Mouse (Mus musculus): Measurements from ENCODE around the gene Sla2. TPM values are rescaled to one million over a fixed set of nuclear protein-coding genes. Genes with fewer than 3 reads are reported as not detected.
A peak's percentile ranks its signal among the peaks of the same experiment; 100 is the strongest.
"Not testable (repeated sequence)": the region's sequence is repeated elsewhere in the genome, so short reads cannot be mapped to it uniquely, and the experiment has no call there.

The Sla2 gene
- polyA plus RNA-seq, 1 experiment from 2014 or later: 1.5 TPM

DNA sequence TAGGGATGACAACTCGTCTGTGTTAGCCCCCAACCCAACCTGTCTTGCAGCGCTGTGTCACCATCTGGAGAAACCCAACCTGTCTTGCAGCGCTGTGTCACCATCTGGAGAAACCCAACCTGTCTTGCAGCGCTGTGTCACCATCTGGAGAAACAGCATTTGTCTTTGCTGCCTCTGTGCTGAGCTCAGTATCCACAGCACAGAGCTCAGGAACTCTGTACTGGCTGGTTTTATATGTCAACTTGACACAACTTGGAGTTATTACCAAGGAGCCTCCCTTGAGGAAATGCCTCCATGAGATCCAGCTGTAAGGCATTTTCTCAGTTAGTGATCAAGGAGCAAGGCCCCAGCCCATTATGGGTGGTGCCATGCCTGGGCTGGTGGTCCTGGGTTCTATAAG lies 38.1 kb upstream of the Sla2 start:
- not testable (repeated sequence) for ATAC-seq (ENCODE audit: low read depth); H3K36me3 ChIP-seq (ENCODE audit: control insufficient read depth, insufficient read depth); H3K27me3 ChIP-seq (ENCODE audit: control insufficient read depth, insufficient read depth, low read depth, low read length); H3K4me3 ChIP-seq (ENCODE audit: low read depth, low read length); H3K9me3 ChIP-seq (replicated peaks; ENCODE audit: control insufficient read depth, low read length); H3K9ac ChIP-seq (ENCODE audit: low read depth, low read length); H3K4me2 ChIP-seq (ENCODE audit: low read depth, low read length)
- peaks cover 47% of the 10 kb centered on the region for H3K4me1 ChIP-seq (ENCODE audit: control insufficient read depth, low read depth, low read length)
- peak overlapping the region; percentile 91 for H3K27ac ChIP-seq (ENCODE audit: low read length)
- 77% methylated on average over 4 of the region's 4 CpGs for WGBS (ENCODE audit: insufficient replicate concordance)

DNA sequence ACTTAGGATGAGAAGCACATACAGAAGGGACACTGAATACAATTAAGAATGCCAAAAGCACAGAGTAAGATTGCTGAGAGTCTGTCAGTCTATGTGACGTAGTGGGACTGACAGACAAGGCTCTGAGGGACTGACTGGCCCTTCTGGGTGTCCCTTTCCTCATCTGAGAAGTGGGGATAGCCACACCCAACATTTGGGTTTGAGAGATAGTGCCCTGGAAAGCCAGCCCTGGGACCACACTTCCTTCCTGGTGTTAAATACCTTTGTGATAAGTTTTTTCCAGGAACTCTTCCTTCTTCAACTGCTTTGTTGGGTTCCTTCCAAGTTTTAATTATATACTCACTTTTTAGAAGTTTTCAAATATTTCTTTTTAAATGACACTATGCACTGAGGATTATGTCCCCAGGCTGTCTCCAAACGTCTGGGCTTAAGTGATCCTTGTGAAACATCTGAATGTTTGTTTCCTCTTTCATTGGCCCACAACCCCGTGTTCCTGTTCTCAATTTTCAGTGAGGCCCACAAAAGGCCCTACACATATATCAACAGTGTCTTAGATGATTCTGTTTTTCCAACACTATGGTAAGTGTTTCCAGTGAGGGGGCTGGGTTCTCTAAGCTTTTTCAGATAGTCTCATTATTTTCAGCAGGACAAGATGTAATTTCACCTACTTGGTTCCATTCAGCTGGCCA lies 37.4 kb upstream of the Sla2 start:
- WGBS (ENCODE audit: insufficient replicate concordance): 13% methylated on average over 3 of the region's 3 CpGs
- Histone ChIP-seq H3K27ac (ENCODE audit: low read length) (peak overlapping the region; percentile 91), H3K27me3 (ENCODE audit: control insufficient read depth, insufficient read depth, low read depth, low read length) (no peaks in the 10 kb centered on the region), H3K36me3 (ENCODE audit: control insufficient read depth, insufficient read depth) (peaks cover 2% of the 10 kb centered on the region; the same call in 1 of the 2 replicates), H3K9me3 (replicated peaks; ENCODE audit: control insufficient read depth, low read length) (no peaks in the 10 kb centered on the region), H3K4me3 (ENCODE audit: low read depth, low read length) (no peak overlapping the region), H3K4me1 (ENCODE audit: control insufficient read depth, low read depth, low read length) (peaks cover 43% of the 10 kb centered on the region), H3K9ac (ENCODE audit: low read depth, low read length) (peak overlapping the region; percentile 41; the same call in 1 of the 2 replicates), H3K4me2 (ENCODE audit: low read depth, low read length) (peak overlapping the region; percentile 57)
- peak; percentile 99 for ATAC-seq (ENCODE audit: low read depth)

DNA sequence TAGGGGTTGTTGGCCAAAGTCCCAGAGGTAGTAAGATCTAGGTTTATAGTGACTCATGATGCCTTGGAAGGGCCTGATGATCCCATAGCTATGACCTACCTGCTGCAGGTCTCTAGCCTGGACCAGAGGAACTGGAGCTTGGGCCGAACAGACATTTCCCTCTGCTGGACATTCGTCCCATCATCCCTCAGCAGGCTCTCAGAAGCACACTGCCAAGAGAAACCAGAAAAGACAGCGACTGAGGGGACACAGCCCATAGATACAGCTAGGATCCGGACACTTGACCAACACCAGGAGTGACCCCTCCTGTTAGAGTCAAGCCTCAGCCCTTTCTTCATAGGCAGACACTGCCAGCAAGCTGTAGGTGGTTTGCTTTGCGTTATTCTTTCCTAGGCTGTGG lies 36.1 kb upstream of the Sla2 start:
- Histone ChIP-seq H3K9ac (ENCODE audit: low read depth, low read length) (peak overlapping the region; percentile 35), H3K36me3 (ENCODE audit: control insufficient read depth, insufficient read depth) (no peaks in the 10 kb centered on the region; the same call in 1 of the 2 replicates), H3K27me3 (ENCODE audit: control insufficient read depth, insufficient read depth, low read depth, low read length) (no peaks in the 10 kb centered on the region), H3K4me2 (ENCODE audit: low read depth, low read length) (no peak overlapping the region), H3K4me3 (ENCODE audit: low read depth, low read length) (no peak overlapping the region), H3K9me3 (replicated peaks; ENCODE audit: control insufficient read depth, low read length) (no peaks in the 10 kb centered on the region), H3K4me1 (ENCODE audit: control insufficient read depth, low read depth, low read length) (peaks cover 43% of the 10 kb centered on the region), H3K27ac (ENCODE audit: low read length) (peak overlapping the region; percentile 52)
- WGBS (ENCODE audit: insufficient replicate concordance): 72% methylated on average over 5 of the region's 5 CpGs
- no peak for ATAC-seq (ENCODE audit: low read depth)

DNA sequence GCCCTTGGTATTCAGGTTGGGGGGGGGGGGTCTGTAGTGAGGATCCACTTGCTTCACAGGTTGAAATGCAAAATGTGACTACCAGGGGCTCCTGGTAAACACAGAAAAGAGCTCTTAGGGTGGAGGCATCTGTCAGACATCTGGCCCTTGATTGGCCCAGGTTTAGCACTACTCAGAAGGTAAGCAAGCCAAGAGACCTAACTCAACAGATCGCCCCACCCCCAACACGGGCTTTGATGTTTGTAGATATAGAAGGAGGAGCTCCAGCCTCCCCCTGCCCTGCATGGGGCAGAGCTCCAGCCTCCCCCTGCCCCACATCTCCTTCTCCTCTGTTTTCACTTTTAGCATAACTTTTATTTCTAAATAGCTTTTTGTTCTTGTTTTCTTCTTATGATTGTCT lies 32.8 kb upstream of the Sla2 start:
- H3K9me3 ChIP-seq (replicated peaks; ENCODE audit: control insufficient read depth, low read length): no peaks in the 10 kb centered on the region
- no peaks in the 10 kb centered on the region for H3K27me3 ChIP-seq (ENCODE audit: control insufficient read depth, insufficient read depth, low read depth, low read length)
- H3K4me1 ChIP-seq (ENCODE audit: control insufficient read depth, low read depth, low read length): peaks cover 23% of the 10 kb centered on the region
- ATAC-seq (ENCODE audit: low read depth): no peak
- no peaks in the 10 kb centered on the region for H3K36me3 ChIP-seq (ENCODE audit: control insufficient read depth, insufficient read depth)
- no peak overlapping the region for H3K9ac ChIP-seq (ENCODE audit: low read depth, low read length)
- WGBS (ENCODE audit: insufficient replicate concordance): 39% methylated on average over 2 of the region's 2 CpGs
- no peak overlapping the region for H3K4me3 ChIP-seq (ENCODE audit: low read depth, low read length)
- H3K27ac ChIP-seq (ENCODE audit: low read length): no peak overlapping the region
- no peak overlapping the region for H3K4me2 ChIP-seq (ENCODE audit: low read depth, low read length)

DNA sequence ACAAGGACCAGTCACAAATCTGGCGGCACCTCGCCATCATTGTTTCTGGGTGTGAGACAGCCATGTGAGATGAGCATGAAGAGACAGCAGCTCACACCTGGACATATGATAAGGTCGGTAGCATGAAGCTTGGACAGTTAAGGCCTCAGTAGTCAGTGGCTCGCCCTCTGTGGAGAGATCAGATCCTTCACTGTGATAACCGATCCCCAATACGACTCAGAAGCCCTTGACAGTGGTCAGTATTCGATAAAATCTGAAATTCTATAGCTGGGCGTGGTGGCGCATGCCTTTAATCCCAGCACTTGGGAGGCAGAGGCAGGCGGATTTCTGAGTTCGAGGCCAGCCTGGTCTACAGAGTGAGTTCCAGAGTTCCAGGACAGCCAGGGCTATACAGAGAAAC lies 32.2 kb upstream of the Sla2 start:
- 58% methylated on average over 11 of the region's 11 CpGs for WGBS (ENCODE audit: insufficient replicate concordance)
- not testable (repeated sequence) for H3K36me3 ChIP-seq (ENCODE audit: control insufficient read depth, insufficient read depth); H3K4me3 ChIP-seq (ENCODE audit: low read depth, low read length); H3K4me2 ChIP-seq (ENCODE audit: low read depth, low read length); H3K9ac ChIP-seq (ENCODE audit: low read depth, low read length); H3K9me3 ChIP-seq (replicated peaks; ENCODE audit: control insufficient read depth, low read length); H3K27me3 ChIP-seq (ENCODE audit: control insufficient read depth, insufficient read depth, low read depth, low read length); H3K27ac ChIP-seq (ENCODE audit: low read length); ATAC-seq (ENCODE audit: low read depth)
- peaks cover 18% of the 10 kb centered on the region for H3K4me1 ChIP-seq (ENCODE audit: control insufficient read depth, low read depth, low read length)

DNA sequence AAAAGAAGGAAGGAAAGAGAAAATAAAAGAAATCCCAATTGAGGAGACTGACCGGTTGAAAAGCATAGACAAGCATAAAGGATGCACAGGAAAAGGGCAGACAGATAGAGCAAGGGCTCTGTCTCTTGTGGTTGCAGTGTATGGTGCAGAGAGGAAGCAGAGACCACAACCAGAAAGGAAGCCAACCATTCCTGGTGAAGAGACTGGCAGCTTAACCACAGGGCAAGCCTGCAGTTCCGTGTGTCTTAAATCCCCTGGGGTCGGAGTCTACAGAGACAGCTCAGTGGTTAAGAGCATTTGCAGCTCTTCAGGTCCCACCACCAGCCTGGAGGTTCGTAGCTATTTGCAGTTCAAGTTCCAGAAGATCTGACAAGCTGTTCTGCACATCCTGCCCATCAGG lies 31.6 kb upstream of the Sla2 start:
- peaks cover 13% of the 10 kb centered on the region for H3K4me1 ChIP-seq (ENCODE audit: control insufficient read depth, low read depth, low read length)
- H3K27ac ChIP-seq (ENCODE audit: low read length): no peak overlapping the region
- WGBS (ENCODE audit: insufficient replicate concordance): 16% methylated on average over 4 of the region's 4 CpGs

DNA sequence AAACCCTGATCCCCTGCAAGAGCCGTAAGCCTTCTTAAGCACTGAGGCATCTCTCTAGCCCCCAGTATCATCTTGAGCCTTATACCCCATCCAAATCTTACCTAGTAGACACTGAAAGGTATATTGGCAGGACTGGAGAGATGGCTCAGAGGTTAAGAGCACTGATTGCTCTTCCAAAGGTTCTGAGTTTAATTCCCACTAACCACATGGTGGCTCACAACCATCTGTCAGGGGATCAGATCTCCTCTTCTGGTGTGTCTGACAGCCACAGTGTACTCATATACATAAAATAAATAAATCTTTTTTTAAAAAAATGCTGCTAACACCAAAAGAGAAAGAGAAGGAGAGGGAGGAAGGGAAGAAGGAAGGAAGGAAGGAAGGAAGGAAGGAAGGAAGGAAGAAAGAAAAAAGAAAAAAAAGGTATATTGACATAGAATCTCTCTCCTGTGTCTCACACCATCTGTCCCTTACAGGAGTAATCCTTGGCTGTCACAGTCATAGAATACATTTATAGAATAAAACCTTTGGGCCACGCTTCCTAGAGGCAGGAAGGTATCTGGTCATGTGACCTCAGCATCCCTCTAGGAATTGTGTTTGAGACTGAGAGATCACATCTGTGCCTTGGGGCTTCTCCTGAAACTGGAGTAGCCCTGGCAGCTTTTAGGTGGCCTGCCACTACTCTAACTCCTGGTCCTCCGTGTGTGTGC lies 29.6 kb upstream of the Sla2 start:
- no peaks in the 10 kb centered on the region for H3K27me3 ChIP-seq (ENCODE audit: control insufficient read depth, insufficient read depth, low read depth, low read length)
- 78% methylated on average over 3 of the region's 3 CpGs for WGBS (ENCODE audit: insufficient replicate concordance)
- ATAC-seq (ENCODE audit: low read depth): no peak
- H3K4me2 ChIP-seq (ENCODE audit: low read depth, low read length): no peak overlapping the region
- H3K27ac ChIP-seq (ENCODE audit: low read length): no peak overlapping the region
- no peaks in the 10 kb centered on the region for H3K9me3 ChIP-seq (replicated peaks; ENCODE audit: control insufficient read depth, low read length)
- H3K36me3 ChIP-seq (ENCODE audit: control insufficient read depth, insufficient read depth): no peaks in the 10 kb centered on the region
- H3K4me3 ChIP-seq (ENCODE audit: low read depth, low read length): no peak overlapping the region
- H3K4me1 ChIP-seq (ENCODE audit: control insufficient read depth, low read depth, low read length): peaks cover 3% of the 10 kb centered on the region; the same call in 1 of the 2 replicates
- no peak overlapping the region for H3K9ac ChIP-seq (ENCODE audit: low read depth, low read length)

More for the DNA sequence above, 31.6 kb upstream of the Sla2 start:
- Histone ChIP-seq H3K9me3 (replicated peaks; ENCODE audit: control insufficient read depth, low read length) (no peaks in the 10 kb centered on the region), H3K4me3 (ENCODE audit: low read depth, low read length) (no peak overlapping the region), H3K9ac (ENCODE audit: low read depth, low read length) (no peak overlapping the region), H3K4me2 (ENCODE audit: low read depth, low read length) (no peak overlapping the region), H3K27me3 (ENCODE audit: control insufficient read depth, insufficient read depth, low read depth, low read length) (no peaks in the 10 kb centered on the region), H3K36me3 (ENCODE audit: control insufficient read depth, insufficient read depth) (no peaks in the 10 kb centered on the region)
- ATAC-seq (ENCODE audit: low read depth): no peak

DNA sequence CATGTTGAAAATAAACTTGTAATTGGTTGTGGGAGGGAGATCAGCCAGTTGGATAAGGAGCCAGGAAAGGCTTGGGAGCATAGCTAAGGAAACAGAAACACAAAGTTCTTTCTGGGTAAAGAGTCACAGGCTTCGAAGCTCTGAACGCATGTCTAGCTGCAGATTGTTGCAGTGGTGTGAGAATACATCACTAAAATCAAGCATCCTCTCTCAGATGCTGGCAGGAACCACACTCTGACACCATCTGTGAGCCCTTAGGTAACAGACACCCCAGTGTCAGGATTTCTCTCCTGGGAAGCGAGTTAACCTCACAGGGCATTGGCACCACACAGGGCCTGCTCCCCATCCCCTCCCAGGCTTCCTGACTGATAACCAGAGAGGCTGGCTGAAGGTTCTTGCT lies 28.6 kb upstream of the Sla2 start:
- H3K27me3 ChIP-seq (ENCODE audit: control insufficient read depth, insufficient read depth, low read depth, low read length): no peaks in the 10 kb centered on the region
- H3K36me3 ChIP-seq (ENCODE audit: control insufficient read depth, insufficient read depth): no peaks in the 10 kb centered on the region
- no peak overlapping the region for H3K9ac ChIP-seq (ENCODE audit: low read depth, low read length)
- H3K4me1 ChIP-seq (ENCODE audit: control insufficient read depth, low read depth, low read length): peaks cover 3% of the 10 kb centered on the region; the same call in 1 of the 2 replicates
- no peak overlapping the region for H3K27ac ChIP-seq (ENCODE audit: low read length)
- H3K9me3 ChIP-seq (replicated peaks; ENCODE audit: control insufficient read depth, low read length): no peaks in the 10 kb centered on the region
- no peak overlapping the region for H3K4me2 ChIP-seq (ENCODE audit: low read depth, low read length)
- WGBS (ENCODE audit: insufficient replicate concordance): 58% methylated on average over 3 of the region's 3 CpGs
- no peak overlapping the region for H3K4me3 ChIP-seq (ENCODE audit: low read depth, low read length)
- no peak for ATAC-seq (ENCODE audit: low read depth)

DNA sequence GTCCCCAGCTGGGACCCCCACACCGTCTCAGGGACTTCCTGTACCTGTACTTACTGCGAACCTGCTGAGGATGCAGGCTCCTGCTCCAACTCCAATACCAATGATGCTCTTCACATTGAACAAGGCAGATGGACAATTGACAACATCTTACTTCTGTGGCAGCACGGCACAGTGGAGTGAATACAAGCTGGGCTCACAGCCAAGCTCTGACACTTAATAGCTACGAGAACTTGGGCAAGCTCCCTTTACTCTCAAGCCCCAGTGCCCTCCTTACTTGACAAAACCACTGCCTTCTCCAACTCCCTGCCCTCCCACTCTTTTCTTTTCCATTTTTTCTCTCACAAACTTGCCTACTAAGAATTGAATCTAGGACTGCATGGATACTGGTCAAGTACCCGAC lies 26.2 kb upstream of the Sla2 start:
- Histone ChIP-seq H3K4me2 (ENCODE audit: low read depth, low read length) (no peak overlapping the region), H3K9me3 (replicated peaks; ENCODE audit: control insufficient read depth, low read length) (no peaks in the 10 kb centered on the region), H3K27me3 (ENCODE audit: control insufficient read depth, insufficient read depth, low read depth, low read length) (no peaks in the 10 kb centered on the region), H3K36me3 (ENCODE audit: control insufficient read depth, insufficient read depth) (no peaks in the 10 kb centered on the region), H3K27ac (ENCODE audit: low read length) (no peak overlapping the region), H3K4me1 (ENCODE audit: control insufficient read depth, low read depth, low read length) (no peaks in the 10 kb centered on the region), H3K9ac (ENCODE audit: low read depth, low read length) (no peak overlapping the region), H3K4me3 (ENCODE audit: low read depth, low read length) (no peak overlapping the region)
- no peak for ATAC-seq (ENCODE audit: low read depth)
- 55% methylated on average over 5 of the region's 5 CpGs for WGBS (ENCODE audit: insufficient replicate concordance)
